Mouse (Mus musculus): ENCODE measurements around the gene Fgfr2.

DNA sequence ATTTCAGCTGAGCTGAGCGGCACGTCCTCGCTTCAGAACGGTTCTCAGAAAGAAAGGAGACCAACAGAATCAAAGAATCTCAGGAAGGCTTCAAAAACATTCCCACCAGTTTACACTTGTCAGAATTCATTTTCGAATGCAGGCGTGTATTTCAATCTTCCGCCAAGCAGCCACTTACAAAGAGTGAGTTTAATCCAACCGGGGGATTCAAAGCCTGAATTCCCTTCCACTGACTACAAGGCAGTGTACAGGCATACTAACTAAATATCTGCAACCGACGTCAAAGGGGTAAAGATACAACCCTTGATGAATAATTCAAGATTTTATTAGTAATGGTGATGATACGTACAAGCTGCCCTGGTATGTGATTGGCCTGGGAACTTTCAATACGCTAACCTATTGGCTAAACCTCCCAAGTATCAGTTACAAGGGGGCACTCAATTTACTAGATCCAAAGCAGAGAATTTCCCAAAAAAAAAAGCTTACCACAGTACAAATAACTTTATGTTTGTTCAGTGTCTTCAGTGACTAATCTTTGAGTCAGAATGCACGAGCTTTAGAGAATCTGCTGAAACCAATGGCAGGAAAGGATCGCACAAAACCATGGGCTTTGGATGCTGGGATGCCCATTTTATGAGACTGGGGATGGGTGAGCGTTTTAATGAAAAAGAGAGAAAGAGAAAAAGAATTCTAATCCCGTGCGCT lies 2860.5 kb downstream of the Fgfr2 start:
- TF ChIP-seq CTCF (IDR thresholded peaks at IDR 0.05; ENCODE audit: borderline replicate concordance, insufficient read depth, low read length) (no peak), POLR2A (IDR thresholded peaks at IDR 0.05; ENCODE audit: low read depth, low read length) (no peak)
